Mouse (Mus musculus) liver, embryonic 16.5 days (tissue): ENCODE measurements at regions not wholly inside any gene's neighbourhood (a gene's known extent, or its start where the extent isn't known, plus 50 kb on each side); places are given as distances from the start of the nearest gene placed in this dataset.

Experiments used
- ATAC-seq: fragments of 200-750 bp; cut with Nextera tagmentation; 2 replicates; pipeline ENCODE4 v1.8.0; 2017; ENCODE audit warnings: low read depth, mild to moderate bottlenecking, moderate number of reproducible peaks, moderate library complexity
- H3K27ac ChIP-seq: fragments of 300-500 bp; sonication (generic); 2 replicates; pipeline ENCODE4 v1.5.1; 2014; ENCODE audit warnings: mild to moderate bottlenecking, low read length
- H3K27me3 ChIP-seq: fragments of 300-500 bp; sonication (generic); 2 replicates; pipeline ENCODE4 v1.6.1; 2014; ENCODE audit warnings: low read depth, low read length, mixed read lengths; ENCODE audit not compliant: control insufficient read depth, insufficient read depth
- H3K36me3 ChIP-seq: fragments of 300-500 bp; sonication (generic); 2 replicates; pipeline ENCODE4 v1.6.1; 2014; ENCODE audit warnings: mild to moderate bottlenecking; ENCODE audit not compliant: control insufficient read depth, insufficient read depth
- H3K4me1 ChIP-seq: fragments of 300-500 bp; sonication (generic); 2 replicates; pipeline ENCODE4 v1.6.1; 2014; ENCODE audit warnings: low read depth, low read length, mixed read lengths; ENCODE audit not compliant: control insufficient read depth
- H3K4me2 ChIP-seq: fragments of 300-500 bp; sonication (generic); 2 replicates; pipeline ENCODE4 v1.6.1; 2014; ENCODE audit warnings: low read depth, low read length, mixed read lengths
- H3K4me3 ChIP-seq: fragments of 300-500 bp; sonication (generic); 2 replicates; pipeline ENCODE4 v1.5.1; 2014; ENCODE audit warnings: low read depth, mild to moderate bottlenecking, low read length
- H3K9ac ChIP-seq: fragments of 300-500 bp; sonication (generic); 2 replicates; pipeline ENCODE4 v1.6.1; 2014; ENCODE audit warnings: low read depth, low read length
- H3K9me3 ChIP-seq: fragments of 300-500 bp; sonication (generic); replicated peaks from 2 replicates; pipeline ENCODE4 v1.6.1; 2016; ENCODE audit warnings: low read length; ENCODE audit not compliant: control insufficient read depth
- WGBS: fragments of 180-500 bp; shearing (Covaris S2); extraction: QIAGEN DNeasy Blood & Tissue Kit; methylation state at CpG from one replicate; pipeline ENCODE4 v1.1.7; 2014; ENCODE audit not compliant: insufficient replicate concordance; 5-methylcytosine and 5-hydroxymethylcytosine counted together

DNA sequence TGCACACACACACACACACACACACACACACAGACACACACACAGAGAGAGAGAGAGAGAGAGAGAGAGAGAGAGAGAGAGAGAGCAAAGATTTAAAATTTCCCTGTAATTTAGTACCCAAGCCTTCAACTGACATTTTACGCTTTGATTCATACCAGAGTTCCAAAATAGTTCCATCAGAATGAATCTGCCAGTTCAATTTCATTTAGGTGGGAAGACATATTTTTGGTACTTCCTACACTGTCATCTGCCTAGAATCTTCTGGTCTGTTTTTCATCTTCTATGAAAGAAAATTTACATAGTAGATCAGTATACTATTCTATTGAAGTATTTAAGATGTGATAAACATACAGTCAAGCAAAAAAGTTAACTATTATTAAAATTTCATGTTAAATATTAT, 1177.4 kb downstream of the Zpld1 start:
- Histone ChIP-seq H3K36me3 (no peaks in the 10 kb centered on the region), H3K27ac (no peak overlapping the region), H3K4me2 (no peak overlapping the region), H3K9ac (no peak overlapping the region), H3K27me3 (no peaks in the 10 kb centered on the region), H3K4me1 (no peaks in the 10 kb centered on the region), H3K9me3 (no peaks in the 10 kb centered on the region), H3K4me3 (no peak overlapping the region)
- 67% methylated on average over 1 of the region's 1 CpGs for WGBS
- no peak for ATAC-seq

- Histone ChIP-seq H3K4me3 (no peak overlapping the region), H3K9me3 (no peaks in the 10 kb centered on the region), H3K4me2 (no peak overlapping the region), H3K27ac (no peak overlapping the region), H3K9ac (no peak overlapping the region), H3K36me3 (no peaks in the 10 kb centered on the region), H3K4me1 (no peaks in the 10 kb centered on the region), H3K27me3 (no peaks in the 10 kb centered on the region)
- 59% methylated on average over 2 of the region's 2 CpGs for WGBS
- ATAC-seq, result no peak
Measured at GRCm38 (mm10) chr16:54098696-54099095, 1199.1 kb downstream of the Zpld1 start.

DNA sequence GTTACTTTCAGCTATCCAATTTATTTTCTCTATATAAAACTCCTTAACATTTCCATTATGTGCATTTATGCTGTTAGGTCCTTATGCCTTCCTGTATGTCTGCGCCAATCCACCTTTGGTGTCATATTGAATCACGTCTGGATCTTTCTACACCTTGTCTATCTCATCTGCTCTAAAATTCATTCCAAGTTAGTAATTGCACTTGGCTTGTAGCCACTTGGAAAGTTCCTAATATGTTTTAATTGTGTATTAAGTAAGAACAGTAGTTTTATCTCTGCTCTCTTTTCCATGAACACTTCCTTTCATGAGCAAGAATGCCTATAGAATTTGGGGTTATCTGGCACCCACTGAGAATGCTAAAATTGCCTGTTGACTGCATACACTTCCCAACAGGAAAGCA, 1205.6 kb downstream of the Zpld1 start:
- no peak overlapping the region for H3K9ac ChIP-seq
- 76% methylated on average over 2 of the region's 2 CpGs for WGBS
- no peaks in the 10 kb centered on the region for H3K27me3 ChIP-seq
- H3K4me3 ChIP-seq, result no peak overlapping the region
- H3K4me2 ChIP-seq, result no peak overlapping the region
- no peak overlapping the region for H3K27ac ChIP-seq
- no peak for ATAC-seq
- H3K4me1 ChIP-seq, result no peaks in the 10 kb centered on the region
- no peaks in the 10 kb centered on the region for H3K36me3 ChIP-seq
- H3K9me3 ChIP-seq, result no peaks in the 10 kb centered on the region

DNA sequence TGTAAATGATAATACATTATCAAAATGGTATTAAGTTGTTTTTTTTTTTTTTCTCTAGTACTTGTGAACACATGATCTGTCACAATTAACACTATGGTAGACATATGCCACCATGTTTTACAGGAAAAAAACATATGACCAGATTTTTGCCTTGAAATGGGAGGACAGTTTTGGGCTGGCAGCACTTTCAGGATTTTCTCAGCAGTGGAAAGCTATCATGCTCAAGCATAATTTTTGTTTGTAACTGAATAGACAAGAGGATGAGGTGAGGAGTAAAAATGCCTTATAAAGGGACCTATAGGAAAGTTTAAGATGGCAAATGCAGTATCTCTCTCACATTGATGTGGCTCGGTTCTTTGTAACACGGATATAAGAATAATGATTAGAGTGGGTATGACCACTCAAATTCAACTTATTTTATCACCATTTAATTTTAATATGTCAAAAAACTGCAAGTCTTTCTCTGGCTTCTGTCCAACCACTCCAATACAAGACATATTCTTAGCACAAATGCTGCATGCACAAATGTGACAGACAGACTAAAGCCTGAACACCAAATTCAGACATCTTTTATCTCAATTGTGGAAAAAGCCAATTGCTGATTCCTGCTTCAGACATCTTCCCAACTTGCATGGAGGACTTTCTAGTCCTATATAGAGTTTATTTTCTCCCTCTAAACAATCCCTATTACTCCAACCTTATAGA, 1206.6 kb downstream of the Zpld1 start:
- Histone ChIP-seq H3K9ac (no peak overlapping the region), H3K27me3 (no peaks in the 10 kb centered on the region), H3K9me3 (no peaks in the 10 kb centered on the region), H3K4me1 (no peaks in the 10 kb centered on the region), H3K4me2 (no peak overlapping the region), H3K4me3 (no peak overlapping the region), H3K36me3 (no peaks in the 10 kb centered on the region), H3K27ac (no peak overlapping the region)
- WGBS, result 65% methylated on average over 2 of the region's 2 CpGs
- ATAC-seq, result no peak

DNA sequence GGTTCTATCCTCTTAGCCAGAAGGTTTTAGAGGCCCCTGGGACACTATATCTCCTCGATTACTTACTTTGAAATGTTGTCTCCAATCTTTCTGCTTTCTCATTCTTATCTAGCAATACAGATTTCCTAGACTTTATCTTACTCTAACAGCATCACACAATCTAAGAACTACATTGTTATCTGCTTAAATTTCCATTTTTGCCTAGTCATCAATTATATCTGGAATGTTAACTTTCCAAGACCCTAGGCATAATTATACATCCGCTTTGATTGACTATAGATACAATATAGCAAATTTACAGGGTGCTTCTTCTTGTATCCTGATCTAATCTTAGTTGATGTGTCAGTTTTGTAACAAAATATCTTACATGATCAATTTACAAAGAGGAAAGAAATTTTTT, 1217.3 kb downstream of the Zpld1 start:
- Histone ChIP-seq H3K36me3 (no peaks in the 10 kb centered on the region), H3K4me2 (no peak overlapping the region), H3K9me3 (no peaks in the 10 kb centered on the region), H3K27me3 (no peaks in the 10 kb centered on the region), H3K4me1 (no peaks in the 10 kb centered on the region), H3K27ac (no peak overlapping the region), H3K4me3 (no peak overlapping the region), H3K9ac (no peak overlapping the region)
- no peak for ATAC-seq
- WGBS, result 46% methylated on average over 2 of the region's 2 CpGs

DNA sequence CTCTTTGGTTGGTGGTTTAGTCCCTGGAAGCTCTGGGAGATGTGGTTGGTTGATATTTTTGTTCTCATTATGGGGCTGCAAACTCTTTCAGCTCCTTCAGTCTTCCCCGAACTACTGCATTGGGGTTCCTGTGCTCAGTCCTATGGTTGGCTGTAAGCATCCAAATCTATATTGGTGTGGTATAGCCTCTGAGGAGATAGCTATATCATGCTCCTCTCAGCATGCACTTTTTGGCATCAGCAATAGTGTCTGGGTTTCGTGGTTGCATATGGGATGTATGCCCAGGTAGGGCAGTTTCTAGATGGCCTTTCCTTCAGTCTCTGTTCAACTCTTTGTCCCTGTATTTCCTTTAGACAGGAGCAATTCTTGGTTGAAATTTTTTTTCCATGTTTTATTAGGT, 1250.0 kb downstream of the Zpld1 start:
- Histone ChIP-seq H3K4me1 (no peaks in the 10 kb centered on the region), H3K9ac (no peak overlapping the region), H3K27ac (no peak overlapping the region), H3K4me2 (no peak overlapping the region), H3K9me3 (no peaks in the 10 kb centered on the region), H3K4me3 (no peak overlapping the region), H3K36me3 (no peaks in the 10 kb centered on the region), H3K27me3 (no peaks in the 10 kb centered on the region)
- 53% methylated on average over 2 of the region's 2 CpGs for WGBS
- no peak for ATAC-seq

- no peak for ATAC-seq
- WGBS, result 35% methylated on average over 4 of the region's 4 CpGs
- Histone ChIP-seq H3K4me1 (no peaks in the 10 kb centered on the region), H3K36me3 (no peaks in the 10 kb centered on the region), H3K9me3 (no peaks in the 10 kb centered on the region), H3K4me3 (no peak overlapping the region), H3K27me3 (no peaks in the 10 kb centered on the region), H3K9ac (no peak overlapping the region), H3K27ac (no peak overlapping the region), H3K4me2 (no peak overlapping the region)
Measured at GRCm38 (mm10) chr16:54041973-54042372, 1255.8 kb downstream of the Zpld1 start.

DNA sequence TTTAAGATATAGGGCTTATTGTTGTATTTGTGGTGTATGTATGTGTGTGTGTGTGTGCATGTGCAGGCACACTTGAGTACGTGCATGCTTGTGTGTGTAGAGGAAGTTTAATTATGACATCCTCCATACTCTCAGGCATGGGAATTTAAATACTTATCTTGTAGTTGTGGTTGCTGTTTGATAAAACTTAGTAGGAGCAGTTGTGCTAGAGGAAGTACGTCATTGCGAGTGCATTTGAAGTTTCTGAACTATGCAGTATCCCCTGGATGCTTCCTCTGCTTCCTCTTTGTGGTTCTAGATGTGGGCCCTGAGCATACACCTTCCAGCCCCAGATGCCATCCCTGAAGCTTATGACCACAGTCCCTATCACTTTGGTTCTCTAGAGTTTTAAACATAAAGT, 1281.5 kb downstream of the Zpld1 start:
- WGBS, result 26% methylated on average over 3 of the region's 3 CpGs
- Histone ChIP-seq H3K4me3 (no peak overlapping the region), H3K27ac (no peak overlapping the region), H3K36me3 (no peaks in the 10 kb centered on the region), H3K4me2 (no peak overlapping the region), H3K4me1 (no peaks in the 10 kb centered on the region), H3K9ac (no peak overlapping the region), H3K27me3 (no peaks in the 10 kb centered on the region), H3K9me3 (no peaks in the 10 kb centered on the region)
- no peak for ATAC-seq

- WGBS, result 49% methylated on average over 2 of the region's 2 CpGs
- no peaks in the 10 kb centered on the region for H3K27me3 ChIP-seq
- H3K27ac ChIP-seq, result no peak overlapping the region
- no peaks in the 10 kb centered on the region for H3K9me3 ChIP-seq
- no peaks in the 10 kb centered on the region for H3K4me1 ChIP-seq
- no peak for ATAC-seq
- H3K9ac ChIP-seq, result no peak overlapping the region
- no peak overlapping the region for H3K4me3 ChIP-seq
- no peak overlapping the region for H3K4me2 ChIP-seq
- no peaks in the 10 kb centered on the region for H3K36me3 ChIP-seq
Measured at GRCm38 (mm10) chr16:53973711-53974110, 1324.1 kb downstream of the Zpld1 start.
